ENCODE assay signal across 28 mouse cellular contexts in genomic region chr16:33026357-33026756, GRCm38 (mm10). TPM values are rescaled to one million over a fixed set of nuclear protein-coding genes. Genes with fewer than 3 reads are reported as not detected.
DNase-seq lines count a peak whose midpoint lies in the region; ATAC-seq and TF ChIP-seq lines count a peak whose summit lies in the region.
"Had no signal": no experiment of that assay in that cellular context is flagged by ENCODE, and none has a peak within 500 bp of the region (broad histone marks: within the 10 kb centered on the region; RNA-seq: fewer than 3 reads in every experiment).

No protein-coding gene starts in this region.

- intact Hi-C loops in left cerebral cortex, postnatal 14 days (cut with DNase I) = loop anchor here (10.0 kb wide), 1 partner anchor 128 kb away; no protein-coding TSS in a partner anchor
- intact Hi-C loops in left cerebral cortex, adult 2 months (cut with DNase I) = no loop called here

- no peak for TF ChIP-seq CTCF in left cerebral cortex, adult 2 months (IDR thresholded peaks at IDR 0.05)
- no peak for TF ChIP-seq CTCF in lung, adult 2 months (IDR thresholded peaks at IDR 0.05; ENCODE audit: insufficient read depth, low read length)

- DNase-seq in left cerebral cortex, postnatal 14 days (ENCODE audit: low spot score in 2 of 2) = peak; percentile 53 to 55
- DNase-seq in left cerebral cortex, adult 2 months (ENCODE audit: extremely low spot score in 1 of 2, low spot score in 2 of 2) = no peak
- DNase-seq in thymus, postnatal 0 days (ENCODE audit: low spot score) = peak; percentile 29
- no peak for DNase-seq in thymus, adult 18-20 months
- DNase-seq in right cerebral cortex, postnatal 36 days (ENCODE audit: low spot score in 2 of 2) = peak; percentile 23 to 31
- no peak for DNase-seq in lung, adult 2 months
- DNase-seq: adrenal gland, postnatal 25 days; cerebellum, adult 18-20 months; cerebellum, postnatal 14 days; gastrocnemius, adult 2 months; gastrocnemius, postnatal 36 days; heart, adult 18-20 months; heart, postnatal 4 days; kidney, postnatal 14 days; layer of hippocampus, adult 9-11 months had no signal

- no peaks in the 10 kb centered on the region for H3K4me1 ChIP-seq in lung, adult 2 months (ENCODE audit: control insufficient read depth, insufficient read depth, low read length)
- H3K4me1 ChIP-seq: embryonic facial prominence, embryonic 10.5 days; embryonic facial prominence, embryonic 15.5 days; limb, embryonic 12.5 days; liver, embryonic 15.5 days; midbrain, embryonic 13.5 days; stomach, embryonic 15.5 days had no signal

- TF ChIP-seq POLR2A in lung, adult 2 months (IDR thresholded peaks at IDR 0.05; ENCODE audit: borderline replicate concordance, extremely low read depth, low read depth, low read length) = no peak

- no peak overlapping the region for H3K4me3 ChIP-seq in left cerebral cortex, adult 2 months
- H3K4me3 ChIP-seq in lung, adult 2 months (replicated peaks; ENCODE audit: extremely low read depth, low read depth, low read length) = no peak overlapping the region
- H3K4me3 ChIP-seq: embryonic facial prominence, embryonic 10.5 days; embryonic facial prominence, embryonic 15.5 days; gastrocnemius, adult 2 months; heart, embryonic 12.5 days; limb, embryonic 12.5 days; liver, embryonic 15.5 days; lung, embryonic 15.5 days; midbrain, embryonic 13.5 days; stomach, embryonic 15.5 days had no signal

- no peak for ATAC-seq in erythroid progenitor cell, adult 5-6 weeks (replicated peaks; ENCODE audit: low FRiP score, poor library complexity, severe bottlenecking)
- ATAC-seq: forebrain, embryonic 14.5 days; intestine, postnatal 0 days; midbrain, embryonic 13.5 days; Patski had no signal

- no peak overlapping the region for H3K27ac ChIP-seq in left cerebral cortex, adult 2 months
- H3K27ac ChIP-seq: embryonic facial prominence, embryonic 10.5 days; embryonic facial prominence, embryonic 15.5 days; gastrocnemius, adult 2 months; hindbrain, embryonic 14.5 days; limb, embryonic 12.5 days; liver, embryonic 15.5 days; lung, embryonic 15.5 days; midbrain, embryonic 13.5 days; stomach, embryonic 15.5 days had no signal

- WGBS in lung, adult 2 months = 77% methylated on average over 7 of the region's 7 CpGs

RNA-seq across cellular contexts. Expression of gene Iqcg, which starts 29.7 kb away (rescaled TPM):
- total RNA-seq in left cerebral cortex, postnatal 14 days (2021) = 1 to 10 TPM; 4.4 to 6.2 TPM
- 1 to 10 TPM; 3.7 to 4.9 TPM for total RNA-seq in left cerebral cortex, adult 2 months (2021)
- 1.4 and 1.6 TPM in 2 replicates for polyA plus RNA-seq in thymus, postnatal 0 days (2015; fragmentation: Nextera tagmentation; extraction: Ambion mirVana)
- 0.84 and 1.9 TPM in 2 replicates for polyA plus RNA-seq in lung, adult 2 months (2012; rRNA removed)
- not detected in 2 replicates for total RNA-seq in erythroid progenitor cell, adult 5-6 weeks (2015; ENCODE audit: low replicate concordance)
- total RNA-seq in erythroid progenitor cell, adult 5-6 weeks (2017; ENCODE audit: low replicate concordance) = under 0.01 TPM in 1 of 2 replicates, not detected in the other

RNA-seq across cellular contexts. Expression of gene Rpl35a, which starts 29.9 kb away (rescaled TPM):
- total RNA-seq in left cerebral cortex, postnatal 14 days (2021) = 100 to 1,000 TPM; 237 to 241 TPM
- total RNA-seq in left cerebral cortex, adult 2 months (2021) = 100 to 1,000 TPM; 287 to 307 TPM
- 1,296 and 1,346 TPM in 2 replicates for polyA plus RNA-seq in thymus, postnatal 0 days (2015; fragmentation: Nextera tagmentation; extraction: Ambion mirVana)
- 146 and 225 TPM in 2 replicates for polyA plus RNA-seq in lung, adult 2 months (2012; rRNA removed)
- total RNA-seq in erythroid progenitor cell, adult 5-6 weeks (2015; ENCODE audit: low replicate concordance) = 809 and 822 TPM in 2 replicates
- total RNA-seq in erythroid progenitor cell, adult 5-6 weeks (2017; ENCODE audit: low replicate concordance) = 235 and 511 TPM in 2 replicates

RNA-seq across cellular contexts. Expression of gene Lmln, which starts 36.0 kb away (rescaled TPM):
- 10 to 100 TPM; 17.7 to 20.7 TPM for total RNA-seq in left cerebral cortex, postnatal 14 days (2021)
- 10 to 100 TPM; 12.3 to 14.8 TPM for total RNA-seq in left cerebral cortex, adult 2 months (2021)
- polyA plus RNA-seq in thymus, postnatal 0 days (2015; fragmentation: Nextera tagmentation; extraction: Ambion mirVana) = 0.76 and 0.88 TPM in 2 replicates
- polyA plus RNA-seq in lung, adult 2 months (2012; rRNA removed) = 2.6 and 5.0 TPM in 2 replicates
- 3.2 and 15.1 TPM in 2 replicates for total RNA-seq in erythroid progenitor cell, adult 5-6 weeks (2015; ENCODE audit: low replicate concordance)
- 1.2 and 3.8 TPM in 2 replicates for total RNA-seq in erythroid progenitor cell, adult 5-6 weeks (2017; ENCODE audit: low replicate concordance)

Comparison
In these comparisons a context has a peak if more than half of its experiments do, and no peak if none do; other contexts are left out.
1. DNase-seq: peak in left cerebral cortex, postnatal 14 days (2 of 2), thymus, postnatal 0 days (single experiment) and right cerebral cortex, postnatal 36 days (2 of 2); none in left cerebral cortex, adult 2 months (0 of 2), thymus, adult 18-20 months (0 of 2) and lung, adult 2 months (single experiment).
2. RNA of gene Iqcg, which starts 29.7 kb away (total RNA-seq): 4.4 to 6.2 TPM in left cerebral cortex, postnatal 14 days and 3.7 to 4.9 TPM in left cerebral cortex, adult 2 months; under 0.01 TPM in erythroid progenitor cell, adult 5-6 weeks; every median in the first group is over 4 times any median in the second.